Mouse (Mus musculus) left cerebral cortex, postnatal 10 days (tissue): Measurements from ENCODE around the gene Zfp598. TPM values are rescaled to one million over a fixed set of nuclear protein-coding genes. Genes with fewer than 3 reads are reported as not detected.

ENCODE experiments used
- total RNA-seq, 2 experiments: library from RNA; stranded (reverse); gene quantifications; 2 replicates each; pipeline ENCODE4 v1.2.3; 2021

Zfp598 gene
- total RNA-seq, 2 experiments from 2014 or later: 37.2 to 38.1 TPM

Other genes starting within 250 kb of the Zfp598 start
- 10 to 100 TPM; 15.1 to 16.9 TPM for gene Eci1, start 243.0 kb upstream of the Zfp598 start, total RNA-seq
- gene Dnase1l2, start 226.6 kb upstream of the Zfp598 start, total RNA-seq: 1 to 10 TPM; 5.7 to 6.5 TPM
- gene E4f1, start 199.4 kb upstream of the Zfp598 start, total RNA-seq: 10 to 100 TPM; 30.8 to 31.3 TPM
- 10 to 100 TPM; 66.4 to 66.7 TPM for gene Pgp, start 199.3 kb upstream of the Zfp598 start, total RNA-seq
- 1 to 10 TPM in 1 of 2 experiments, under 1 TPM in 1; 0.88 to 1.4 TPM for gene Bricd5, start 195.8 kb upstream of the Zfp598 start, total RNA-seq
- gene Mlst8, start 190.6 kb upstream of the Zfp598 start, total RNA-seq: 10 to 100 TPM; 31.6 to 37.4 TPM
- gene Caskin1, start 181.1 kb upstream of the Zfp598 start, total RNA-seq: 100 to 1,000 TPM; 161 to 162 TPM
- 100 to 1,000 TPM; 105 to 107 TPM for gene Traf7, start 141.7 kb upstream of the Zfp598 start, total RNA-seq
- gene Rab26, start 135.5 kb upstream of the Zfp598 start, total RNA-seq: 10 to 100 TPM; 22.6 to 29.8 TPM
- 10 to 100 TPM; 60.8 to 66.7 TPM for gene Pkd1, start 119.9 kb upstream of the Zfp598 start, total RNA-seq
- 100 to 1,000 TPM; 130 to 143 TPM for gene Tsc2, start 37.1 kb upstream of the Zfp598 start, total RNA-seq
- 1 to 10 TPM; 4.6 to 5.9 TPM for gene Nthl1, start 37.0 kb upstream of the Zfp598 start, total RNA-seq
- 10 to 100 TPM; 55.0 to 55.2 TPM for gene Slc9a3r2, start 19.4 kb upstream of the Zfp598 start, total RNA-seq
- gene Npw, start 11.2 kb upstream of the Zfp598 start, total RNA-seq: not detected
- 100 to 1,000 TPM; 248 to 254 TPM for gene Syngr3, start 20.3 kb downstream of the Zfp598 start, total RNA-seq
- 10 to 100 TPM; 21.5 TPM for gene Gfer, start 26.5 kb downstream of the Zfp598 start, total RNA-seq
- gene Noxo1, start 26.5 kb downstream of the Zfp598 start, total RNA-seq: 1 to 10 TPM; 2.7 to 5.1 TPM
- 10 to 100 TPM; 30.9 to 37.9 TPM for gene Tbl3, start 38.0 kb downstream of the Zfp598 start, total RNA-seq
- gene Rnf151, start 48.4 kb downstream of the Zfp598 start, total RNA-seq: under 1 TPM in 1 of 2 experiments, not detected in 1; 0.69 TPM
- 100 to 1,000 TPM; 575 to 607 TPM for gene Rps2, start 48.4 kb downstream of the Zfp598 start, total RNA-seq
- 100 to 1,000 TPM; 156 to 176 TPM for gene Ndufb10, start 54.8 kb downstream of the Zfp598 start, total RNA-seq
- gene Rpl3l, start 58.1 kb downstream of the Zfp598 start, total RNA-seq: under 1 TPM; 0.43 to 0.49 TPM
- 10 to 100 TPM; 44.2 to 47.8 TPM for gene Msrb1, start 67.0 kb downstream of the Zfp598 start, total RNA-seq
- gene Hs3st6, start 83.3 kb downstream of the Zfp598 start, total RNA-seq: under 1 TPM in 1 of 2 experiments, not detected in 1; 0.49 TPM
- not detected for gene Meiob, start 134.6 kb downstream of the Zfp598 start, total RNA-seq
- 100 to 1,000 TPM in 1 of 2 experiments, 10 to 100 TPM in 1; 92.4 to 102 TPM for gene Hagh, start 170.5 kb downstream of the Zfp598 start, total RNA-seq
- 10 to 100 TPM; 14.8 to 16.5 TPM for gene Fahd1, start 180.7 kb downstream of the Zfp598 start, total RNA-seq
- gene Igfals, start 196.3 kb downstream of the Zfp598 start, total RNA-seq: under 1 TPM; 0.17 to 0.32 TPM
- 10 to 100 TPM; 37.8 to 40.2 TPM for gene Nubp2, start 216.7 kb downstream of the Zfp598 start, total RNA-seq
- 10 to 100 TPM; 48.0 to 48.3 TPM for gene Spsb3, start 217.0 kb downstream of the Zfp598 start, total RNA-seq
- gene Eme2, start 225.4 kb downstream of the Zfp598 start, total RNA-seq: 10 to 100 TPM; 53.9 to 56.6 TPM
- gene Mrps34, start 225.4 kb downstream of the Zfp598 start, total RNA-seq: 10 to 100 TPM; 58.4 to 64.8 TPM
- 10 to 100 TPM; 42.2 to 43.5 TPM for gene Nme3, start 226.8 kb downstream of the Zfp598 start, total RNA-seq